Mouse (Mus musculus) ovary, postnatal 36 days (tissue): ENCODE data around the gene Faap20.

Experiments
- DNase-seq: peaks from one replicate; pipeline ENCODE4 v3.0.0; 2022; ENCODE audit warnings: low spot score, mixed read lengths

Gene Faap20

DNA sequence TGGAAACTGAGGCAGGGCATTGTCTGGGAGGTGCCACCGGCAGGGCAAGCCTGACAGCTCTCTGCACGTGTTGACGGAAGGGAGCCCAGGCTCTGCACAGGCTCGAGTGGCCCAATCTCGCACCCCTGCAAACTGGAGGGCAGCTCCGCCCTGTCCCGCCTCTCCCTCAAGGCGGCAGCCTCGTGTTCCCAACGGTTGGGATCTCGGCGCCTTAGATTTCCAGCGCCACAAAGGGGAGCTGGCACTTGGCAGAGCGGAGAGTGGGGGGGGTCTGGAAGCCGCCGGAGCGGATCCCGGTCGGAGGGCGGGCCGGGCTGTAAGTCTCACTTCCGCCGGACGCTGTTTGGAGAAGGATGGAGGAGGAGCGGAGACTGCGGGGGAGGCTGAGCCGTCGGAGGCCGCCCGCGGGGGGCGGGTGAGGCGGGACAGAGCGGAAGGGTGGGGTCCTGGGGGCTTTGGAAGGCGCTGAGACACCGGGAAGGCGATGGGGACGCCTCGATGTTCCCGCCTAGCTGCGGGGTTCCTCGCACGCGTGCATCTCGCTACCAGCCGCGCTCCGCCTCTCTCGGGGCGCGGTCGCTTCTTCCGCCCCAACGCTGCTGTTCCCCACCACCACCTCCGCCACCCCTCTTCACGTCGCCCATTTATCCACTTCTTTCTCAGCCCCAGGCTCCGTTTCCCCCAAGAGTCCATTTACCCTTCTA, at the start of gene Faap20:
Faap20 (plus strand) TSS at position 155 of the 704 bp plus-strand sequence.
- DNase-seq, result peak; percentile 89

DNA sequence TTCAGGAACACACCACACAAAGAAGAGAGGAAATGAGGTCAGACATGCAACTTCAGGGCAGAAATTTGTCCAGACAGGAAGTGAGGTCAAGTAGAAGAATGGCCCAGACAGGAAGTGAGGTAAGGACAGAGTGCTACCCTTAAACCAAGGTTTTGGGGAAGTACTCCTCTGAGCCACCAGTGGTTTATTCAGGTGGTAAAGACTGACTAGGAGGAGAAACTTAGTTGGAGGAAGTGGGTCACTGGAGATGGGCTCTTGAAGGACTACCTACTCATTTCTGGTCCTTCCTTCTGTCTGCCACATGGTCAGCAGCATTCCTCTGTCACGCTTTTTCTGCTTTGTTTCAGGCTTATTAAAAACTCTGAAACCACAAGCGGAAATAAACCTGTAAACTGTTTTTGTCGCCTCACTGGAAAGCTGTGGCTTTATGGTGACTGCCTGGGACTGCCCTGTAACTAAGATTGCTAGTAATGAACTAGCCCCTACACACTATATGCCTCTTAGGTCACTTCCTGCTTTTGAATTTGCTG, 48.7 kb upstream of the Faap20 start:
- no peak for DNase-seq

DNA sequence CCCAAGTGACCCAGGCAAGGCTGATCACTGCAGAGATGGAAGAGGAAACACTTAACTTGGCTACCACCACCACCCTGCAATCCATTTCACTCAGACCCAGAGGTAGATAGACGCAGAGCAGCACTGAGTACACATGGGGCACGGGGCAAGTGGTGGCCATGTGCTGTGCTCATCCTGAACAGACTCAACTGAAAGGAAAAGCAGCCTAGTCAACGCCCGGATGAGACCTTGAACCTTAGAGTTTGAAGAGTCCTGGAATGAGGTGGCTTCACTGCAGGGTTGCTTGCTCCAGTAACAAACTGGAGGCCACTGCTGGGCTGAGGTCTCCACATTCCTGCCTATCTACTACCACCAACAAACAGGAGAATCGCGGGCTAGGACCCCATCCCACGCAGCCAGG, 47.8 kb upstream of the Faap20 start:
- no peak for DNase-seq

DNA sequence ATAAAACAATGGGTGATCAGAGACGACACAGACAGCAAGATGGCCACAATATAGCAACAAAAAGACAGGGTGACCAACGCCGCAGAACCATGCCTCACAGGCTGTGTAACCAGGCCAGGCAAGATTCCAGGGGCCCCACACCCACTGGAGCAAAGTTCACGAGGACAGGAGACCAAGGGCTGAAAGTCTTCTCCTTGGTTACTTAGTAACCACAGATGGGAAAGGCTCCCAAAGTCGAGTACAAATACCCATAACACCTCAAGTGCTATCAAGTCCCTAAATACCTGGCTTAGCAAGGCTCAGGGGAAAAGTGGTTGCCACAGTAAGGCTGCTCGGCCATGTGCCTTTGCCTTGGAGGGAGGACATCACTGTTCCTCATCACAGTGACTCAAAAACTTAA, 43.7 kb upstream of the Faap20 start:
- no peak for DNase-seq

DNA sequence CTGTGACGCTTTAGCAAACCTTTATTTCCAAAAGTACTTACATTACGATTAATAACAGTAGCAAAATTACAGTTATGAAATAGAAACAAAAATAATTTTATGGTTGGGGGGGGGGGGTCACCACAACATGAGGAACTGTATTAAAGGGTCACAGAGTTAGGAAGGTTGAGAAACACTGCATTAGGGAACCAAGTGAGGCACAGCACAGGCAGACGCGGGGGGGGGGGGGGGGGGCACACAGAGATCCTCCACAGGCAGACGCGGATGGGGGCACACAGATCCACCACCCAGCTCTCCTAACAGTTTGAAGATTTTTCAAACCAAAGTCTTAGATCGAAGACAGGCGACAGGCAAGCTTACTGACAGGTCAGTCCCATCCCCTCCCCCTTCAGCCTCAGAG, 43.1 kb upstream of the Faap20 start:
- no peak for DNase-seq

DNA sequence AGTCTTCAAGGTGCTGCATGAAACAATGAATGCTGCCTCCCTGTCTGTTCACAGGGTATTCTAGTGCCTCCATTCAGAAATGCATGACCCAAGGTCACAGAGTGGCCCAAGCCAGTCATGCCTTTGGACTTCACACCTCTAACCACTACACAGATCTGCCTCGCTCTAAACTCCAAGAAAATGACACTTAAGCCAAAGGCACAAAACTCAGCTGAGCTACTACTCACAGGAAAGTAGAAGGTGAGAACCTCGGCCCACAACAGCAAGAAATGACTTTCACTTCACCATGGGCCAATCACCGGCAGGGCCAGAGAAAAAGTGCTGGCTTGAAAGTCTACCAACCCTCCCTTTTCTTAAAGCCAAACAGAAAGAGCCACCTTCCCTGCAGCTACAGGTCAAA, 41.8 kb upstream of the Faap20 start:
- no peak for DNase-seq

DNA sequence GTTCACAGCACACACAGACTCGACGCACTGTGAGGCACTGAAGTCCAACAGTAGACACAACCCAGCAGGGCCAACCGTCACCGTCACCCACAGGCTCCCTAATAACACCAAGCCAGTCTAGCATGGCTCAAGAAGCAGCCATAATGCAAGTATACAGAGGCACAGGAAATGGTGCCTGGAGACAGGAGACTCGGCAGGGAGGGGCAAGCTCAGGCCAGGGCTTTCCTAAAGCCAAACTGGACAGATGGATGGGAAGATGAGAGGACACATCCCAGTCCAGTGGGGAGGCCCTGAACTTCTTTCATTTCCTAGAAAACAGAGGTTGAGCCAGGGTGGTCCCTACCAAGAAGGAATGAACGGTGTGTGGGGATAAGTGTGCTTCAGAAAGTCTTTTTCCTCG, 41.0 kb upstream of the Faap20 start:
- DNase-seq, result no peak

DNA sequence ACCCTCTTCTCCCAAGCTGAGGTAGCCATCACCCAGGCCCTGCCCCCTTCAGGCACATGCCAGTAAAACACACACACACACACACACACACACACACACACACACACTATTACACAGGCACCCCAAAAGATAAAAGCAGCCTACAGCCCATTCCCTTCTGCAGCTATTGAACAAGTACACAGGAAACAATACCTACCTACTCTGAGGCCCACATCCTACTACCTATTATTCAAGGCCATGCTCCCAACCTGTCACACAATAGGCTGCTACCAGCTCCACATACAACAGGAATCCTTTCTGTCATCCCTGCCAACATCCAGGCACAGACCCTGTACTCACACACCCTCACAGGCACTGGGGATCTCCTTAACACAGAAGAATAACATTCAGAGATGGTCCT, 40.5 kb upstream of the Faap20 start:
- no peak for DNase-seq

DNA sequence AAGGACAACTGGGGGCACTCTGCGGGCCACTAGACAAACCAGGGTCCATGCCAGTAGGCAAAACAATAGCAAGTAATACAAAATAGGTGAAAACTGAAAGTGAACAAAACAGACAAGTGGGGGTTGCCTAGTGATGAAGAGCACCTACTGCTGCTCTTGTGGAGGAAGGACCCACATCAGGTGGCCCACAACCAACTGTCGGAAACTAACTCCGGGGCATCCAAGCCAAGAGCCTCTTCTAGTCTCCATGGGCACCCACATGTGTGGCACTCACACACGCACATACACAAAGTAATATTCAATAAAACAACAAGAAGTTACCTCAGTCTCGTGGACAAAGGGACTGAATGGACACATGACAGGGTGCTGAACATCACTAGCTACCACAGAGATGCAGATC, 40.1 kb upstream of the Faap20 start:
- DNase-seq, result no peak

DNA sequence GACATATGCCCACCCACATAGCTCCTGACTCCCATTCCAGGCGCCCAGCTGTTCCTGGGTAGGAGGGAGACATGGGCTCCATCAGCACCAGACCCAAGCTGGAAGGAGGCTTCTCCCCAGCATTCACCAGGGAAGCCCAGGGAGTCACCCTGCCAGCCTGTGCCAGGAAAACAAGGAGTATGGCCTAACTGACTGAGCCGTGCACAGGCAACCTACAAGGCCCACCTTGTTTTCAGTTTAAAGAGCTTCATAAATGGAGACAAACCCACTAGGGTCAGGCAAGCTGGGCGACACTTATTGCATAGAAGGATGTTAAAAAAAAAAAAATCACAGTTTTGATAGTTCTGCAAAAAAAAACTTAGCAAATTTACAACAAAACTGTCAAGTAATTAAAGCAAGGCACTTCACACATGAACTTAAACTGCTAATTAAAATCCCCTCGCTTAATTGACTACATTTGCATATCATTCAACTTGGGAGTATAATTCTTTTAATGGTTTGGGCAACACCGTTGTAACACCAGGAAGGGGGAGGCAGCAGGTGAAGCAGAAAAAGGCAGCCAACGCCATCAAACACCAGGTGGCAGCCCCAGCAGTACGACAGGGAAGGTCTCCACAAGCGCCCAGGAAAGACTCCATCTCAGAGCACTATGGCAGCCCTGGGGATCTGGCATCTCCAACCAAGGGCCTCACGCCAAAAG, 36.4 kb upstream of the Faap20 start:
- DNase-seq, result no peak

DNA sequence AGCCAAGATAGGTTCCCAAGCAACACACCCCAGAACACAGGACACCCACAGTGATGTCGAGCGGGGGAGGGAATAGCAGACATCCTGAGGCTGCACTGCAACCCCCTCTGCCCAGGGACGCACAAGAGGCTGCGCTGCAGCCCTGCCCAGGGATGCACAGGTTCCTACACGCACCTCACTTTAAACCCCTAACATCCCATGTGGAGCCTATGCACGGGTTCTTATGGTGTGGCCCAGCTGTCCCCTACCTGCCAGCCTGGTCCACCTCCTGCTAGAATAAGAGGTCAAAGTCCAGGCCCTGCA, 35.9 kb upstream of the Faap20 start:
- DNase-seq, result no peak

DNA sequence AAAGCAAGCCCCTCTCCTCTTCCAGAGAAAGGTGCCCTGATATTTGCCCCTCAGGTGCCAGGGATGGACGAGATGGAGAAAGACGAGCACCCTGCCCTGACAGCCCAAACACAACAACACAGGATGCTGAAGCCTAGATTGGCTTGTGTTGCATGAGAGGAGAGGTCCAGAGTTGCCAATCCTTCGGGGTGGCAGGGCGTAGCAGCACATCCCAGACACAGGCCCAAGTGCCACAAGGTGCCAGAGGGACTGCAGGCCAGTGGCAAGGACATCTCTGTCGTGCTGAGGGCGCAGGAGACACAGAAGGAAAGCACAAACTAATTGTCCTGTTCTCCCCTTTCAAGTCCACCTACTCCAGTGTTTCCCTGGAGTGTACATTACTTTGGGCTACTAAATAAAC, 35.4 kb upstream of the Faap20 start:
- no peak for DNase-seq

DNA sequence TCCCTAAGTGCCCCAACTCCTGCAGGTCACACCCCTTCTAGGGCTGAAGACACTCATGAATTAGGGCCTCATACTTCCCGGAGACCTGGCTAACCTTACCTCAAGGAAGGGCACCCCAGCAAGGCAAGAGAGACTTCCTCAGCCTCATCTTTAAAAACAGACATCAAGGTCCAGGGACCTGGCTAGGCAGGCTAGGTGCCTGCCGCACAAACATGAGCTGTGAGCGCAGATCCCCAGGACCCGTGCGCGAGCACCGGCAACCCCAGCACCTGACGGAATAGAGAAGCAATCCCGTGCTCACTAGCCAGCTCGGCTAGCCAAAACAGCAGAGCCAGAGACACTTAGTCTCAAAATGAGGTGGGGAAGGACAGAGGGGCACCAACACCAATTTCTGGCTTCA, 34.8 kb upstream of the Faap20 start:
- peak; percentile 43 for DNase-seq

DNA sequence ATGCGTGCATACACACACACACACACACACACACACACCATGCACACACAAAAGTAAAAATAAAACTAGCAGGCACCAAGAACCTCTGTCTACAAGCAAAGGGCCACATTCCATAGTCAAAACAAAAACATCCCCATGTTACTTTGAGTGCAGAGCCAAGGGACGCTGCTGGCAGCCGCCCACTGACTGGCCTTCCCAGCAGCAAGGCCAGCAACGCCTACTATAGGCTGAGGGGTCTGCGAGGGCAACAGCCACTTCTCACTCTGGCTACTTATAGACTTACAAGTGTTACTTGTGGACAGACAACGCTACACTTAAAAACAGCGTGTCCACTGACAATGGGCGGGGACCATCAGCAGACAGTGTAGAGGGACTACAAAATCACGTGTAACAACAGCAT, 34.4 kb upstream of the Faap20 start:
- peak; percentile 73 for DNase-seq

DNA sequence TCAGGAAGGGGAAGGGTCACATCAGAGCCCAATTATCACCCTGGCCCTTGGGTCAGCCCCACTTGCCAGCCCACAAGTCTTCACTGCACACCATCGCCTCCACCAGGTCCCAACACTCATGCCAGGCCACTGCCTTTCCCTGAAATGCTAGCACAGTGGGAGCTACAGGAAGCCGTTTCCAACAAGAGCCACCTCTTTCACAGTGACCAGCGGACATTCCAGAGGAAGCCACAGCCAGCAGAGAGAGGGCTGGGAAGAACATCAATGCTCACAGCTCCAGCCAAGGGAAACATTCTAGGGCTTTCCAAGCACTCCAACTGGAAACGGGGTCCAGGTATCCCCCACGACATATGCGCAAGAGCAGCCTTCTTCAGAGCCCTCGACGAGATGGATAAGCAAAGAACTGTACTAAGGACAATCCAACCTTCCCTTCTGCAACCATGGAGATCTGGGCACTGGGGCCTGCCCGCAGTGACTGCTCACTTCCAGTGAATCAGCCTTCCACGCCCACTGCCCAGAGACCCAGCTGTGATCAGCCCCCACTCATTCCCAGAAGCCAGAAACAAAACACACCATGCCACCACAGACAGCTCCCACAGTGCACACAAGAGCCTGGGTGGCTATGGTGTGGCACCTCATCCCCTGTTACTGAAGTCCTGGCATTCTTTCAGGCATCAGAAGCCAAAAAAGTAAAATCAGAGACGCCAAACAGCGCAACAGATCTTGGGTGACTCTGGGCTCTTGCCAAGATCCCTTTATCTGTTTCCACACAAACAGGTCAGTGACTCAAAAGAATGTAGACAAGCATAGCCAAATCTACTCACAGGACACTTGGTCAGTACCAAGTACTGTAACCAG, 33.6 kb upstream of the Faap20 start:
- DNase-seq, result peak; percentile 37

DNA sequence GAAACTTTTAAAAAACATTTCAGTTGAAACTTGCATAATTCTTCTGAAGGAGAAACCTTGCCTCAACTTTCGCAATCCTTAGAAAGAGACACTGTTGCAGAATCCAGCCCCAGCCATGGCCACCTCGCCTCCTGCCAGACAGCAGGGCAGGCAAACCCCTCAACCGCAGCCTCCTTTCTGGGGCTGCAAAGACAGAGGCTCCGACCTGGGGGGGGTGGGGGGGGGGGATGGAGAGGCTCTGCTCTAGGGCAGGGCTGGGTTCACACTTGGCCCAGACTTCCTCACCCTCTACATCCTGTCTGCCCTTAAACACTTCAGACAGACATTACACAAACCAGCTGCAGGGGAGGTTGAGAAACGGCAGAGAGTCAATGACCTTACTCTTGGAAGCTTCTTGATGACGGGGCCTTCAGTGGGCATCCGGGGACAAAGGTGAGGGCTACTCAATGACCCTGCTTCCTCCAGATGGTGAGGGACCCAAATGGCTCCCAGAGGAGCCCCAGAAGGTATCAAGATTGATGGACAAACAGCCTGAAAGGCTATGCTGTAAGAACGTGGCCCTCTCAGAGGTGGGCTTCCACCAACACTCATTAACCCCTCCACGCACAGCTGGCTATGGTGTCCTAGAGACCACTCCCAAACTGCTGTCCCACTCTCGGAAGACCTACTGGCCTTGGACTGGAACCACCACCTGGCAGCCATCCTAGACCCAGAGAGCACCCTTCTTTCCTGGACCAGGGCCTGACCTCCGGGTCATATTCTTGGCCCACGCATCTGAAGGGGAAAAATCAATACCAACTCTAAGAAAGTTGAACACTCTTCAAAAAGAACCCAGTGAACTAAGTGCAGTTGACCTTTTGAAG, 32.1 kb upstream of the Faap20 start:
- DNase-seq, result peak; percentile 32

DNA sequence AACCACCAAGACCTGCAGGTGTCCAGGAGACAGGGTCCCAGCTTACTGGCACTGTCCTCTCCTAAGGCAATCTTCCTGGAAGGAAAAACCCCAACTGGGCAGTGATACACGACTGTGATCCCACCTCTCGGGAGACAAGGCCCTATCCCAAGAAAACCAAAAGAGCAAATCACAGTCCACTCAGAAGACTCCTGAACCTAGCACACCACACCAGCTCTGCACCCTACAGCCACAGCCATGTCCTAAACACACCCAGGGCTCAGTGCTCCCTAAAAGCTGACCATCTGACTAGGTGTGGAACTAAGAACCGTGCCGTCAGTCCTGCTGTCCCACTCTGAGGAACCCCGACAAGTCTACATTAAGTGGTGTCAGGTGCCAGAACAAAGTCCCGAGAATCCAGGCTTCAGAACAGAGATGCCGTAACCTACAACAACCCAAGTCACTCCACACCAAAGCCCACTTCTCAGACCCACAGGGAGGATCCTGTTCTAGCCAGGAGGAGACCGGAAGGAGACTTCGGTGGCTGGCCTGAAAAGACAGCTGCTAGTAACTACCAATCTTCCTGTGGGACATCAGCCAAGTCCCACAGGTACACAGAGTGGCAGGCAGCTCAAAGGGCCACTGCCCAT, 31.4 kb upstream of the Faap20 start:
- DNase-seq, result no peak

DNA sequence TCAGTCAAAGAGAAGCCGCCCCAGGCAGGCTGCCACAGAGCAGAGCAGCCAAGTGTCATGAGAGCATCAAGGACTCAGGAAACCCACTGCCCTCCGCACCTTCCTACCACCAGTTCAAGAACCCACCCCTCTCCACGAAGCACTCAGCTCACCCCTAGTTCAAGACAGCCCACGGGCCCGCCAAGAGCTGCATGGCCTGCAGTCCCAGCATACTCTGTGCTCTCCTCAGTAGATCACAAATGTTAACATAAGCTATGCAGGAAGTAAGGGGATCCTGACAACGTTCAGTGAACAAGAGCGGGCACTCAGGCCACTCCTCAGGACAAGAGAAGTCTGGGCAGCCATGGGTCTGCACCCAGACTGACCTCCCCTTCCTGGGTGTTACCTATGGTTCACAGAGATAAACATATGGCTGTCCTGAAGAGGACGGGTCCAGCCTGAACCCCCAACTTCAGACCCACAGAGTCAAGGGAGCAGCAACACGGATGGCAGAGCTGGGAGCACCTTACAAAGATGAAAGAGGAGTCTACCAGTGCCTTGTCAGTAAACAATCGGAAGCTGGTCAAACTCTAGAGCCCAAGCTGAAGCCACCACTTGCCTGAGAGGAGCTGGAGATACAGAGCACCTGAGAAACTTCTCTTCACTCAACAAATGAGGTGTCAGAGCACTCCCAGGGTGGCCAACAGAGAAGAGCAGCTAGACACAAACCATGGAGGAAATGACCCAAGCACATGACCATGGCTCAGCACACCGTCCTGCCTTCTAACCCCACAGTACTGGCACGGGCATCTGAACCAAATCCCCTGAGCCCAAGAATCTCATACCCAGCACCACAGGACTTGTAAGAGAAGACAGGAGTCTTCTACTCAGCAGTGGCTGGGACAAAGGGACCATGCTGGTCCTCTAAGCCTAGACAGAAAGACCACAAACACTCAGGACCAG, 30.1 kb upstream of the Faap20 start:
- no peak for DNase-seq

DNA sequence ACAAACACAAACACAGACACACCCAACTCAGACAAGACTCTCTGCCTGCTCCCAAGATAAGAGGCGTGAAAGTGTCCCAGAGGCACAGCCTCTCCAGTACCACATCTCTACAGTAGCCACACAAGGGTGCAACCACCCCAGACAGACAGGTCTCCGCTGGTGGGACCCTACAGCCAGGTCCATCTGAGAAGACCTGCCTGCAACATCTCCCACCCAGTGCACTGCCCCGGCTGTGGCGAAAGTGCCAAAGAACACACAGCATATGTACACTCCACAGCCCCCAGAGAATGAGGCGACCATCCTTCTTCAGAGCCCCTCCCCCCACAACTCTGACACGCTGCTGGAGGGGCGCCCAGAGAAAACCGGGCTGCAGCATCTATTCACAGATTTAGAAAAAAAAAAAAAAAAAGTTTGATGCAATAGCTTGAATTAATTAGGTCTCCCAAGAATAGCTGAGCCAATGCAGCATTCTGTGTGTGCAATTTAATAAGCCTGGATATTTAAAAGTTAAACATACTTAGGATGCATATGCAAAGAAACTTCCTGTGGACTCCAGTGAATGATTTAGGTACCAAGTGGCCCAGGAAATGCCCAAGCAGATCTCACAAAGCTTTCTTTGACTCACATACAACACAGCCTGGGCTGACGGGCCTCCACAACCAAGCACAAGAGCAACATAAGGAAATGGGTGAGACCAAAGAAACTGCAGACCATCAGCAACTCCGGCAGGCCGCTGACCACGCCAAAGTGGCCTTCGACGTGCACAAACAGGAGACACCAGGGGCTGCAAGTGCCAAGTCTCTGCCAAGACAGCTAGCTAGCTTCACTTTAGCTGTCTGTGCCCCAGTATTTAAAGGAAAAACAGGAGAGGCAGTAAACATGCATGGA, 29.1 kb upstream of the Faap20 start:
- DNase-seq, result peak; percentile 36
